Comparison of ENCODE assay signal across 10 mouse cellular contexts in the genomic region with DNA sequence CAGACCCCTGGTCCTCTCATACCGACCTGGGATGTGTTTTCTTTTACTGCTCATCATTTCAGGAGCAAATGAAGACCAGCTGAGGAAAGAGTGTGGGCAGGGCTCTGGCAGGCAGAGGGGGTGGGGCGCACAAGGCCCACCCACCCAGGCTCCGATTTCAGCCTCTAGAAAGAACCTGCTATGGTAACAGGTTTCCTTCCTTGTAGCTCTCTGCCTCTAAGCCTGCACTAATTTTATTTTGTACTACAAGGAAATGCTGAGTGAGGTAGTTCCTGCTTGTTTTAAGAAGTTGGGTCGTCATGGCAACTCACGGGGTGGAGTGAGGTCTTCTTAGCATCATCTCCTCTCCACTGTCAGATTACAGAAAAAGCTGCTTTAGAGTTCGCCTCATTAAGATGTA.
DNase-seq lines count a peak whose midpoint lies in the region; TF ChIP-seq lines count a peak whose summit lies in the region.
"Had no signal": no experiment of that assay in that cellular context is flagged by ENCODE, and none has a peak within 500 bp of the region (broad histone marks: within the 10 kb centered on the region; RNA-seq: fewer than 3 reads in every experiment).

No protein-coding gene starts in this region.

- H3K4me3 ChIP-seq in layer of hippocampus, adult 2 months, result no peak overlapping the region
- H3K4me3 ChIP-seq: heart, embryonic 13.5 days; midbrain, embryonic 12.5 days had no signal

- H3K27ac ChIP-seq in layer of hippocampus, adult 2 months, result no peak overlapping the region
- H3K27ac ChIP-seq: heart, embryonic 13.5 days; midbrain, embryonic 12.5 days had no signal

- DNase-seq in layer of hippocampus, adult 2 months (ENCODE audit: low spot score in 2 of 2), result peak; percentile 20 to 59
- DNase-seq in layer of hippocampus, adult 9-10 months (ENCODE audit: low spot score), result no peak
- DNase-seq in R1 (ENCODE audit: low read depth, low spot score) (peak; percentile 73), adipocyte (ENCODE audit: low spot score) (no peak)
- DNase-seq in frontal cortex, postnatal 10 days (ENCODE audit: low spot score in 2 of 2), result peak; percentile 51 to 75
- peak; percentile 85 to 93 for DNase-seq in right cerebral cortex, postnatal 10 days (ENCODE audit: low spot score in 2 of 2)
- DNase-seq in ovary, postnatal 36 days (ENCODE audit: low spot score), result no peak
- DNase-seq in thymus, postnatal 25 days, result no peak

- no peak for TF ChIP-seq CTCF in layer of hippocampus, adult 2 months (conservative IDR thresholded peaks at IDR 0.05)

Comparison
In these comparisons a context has a peak if more than half of its experiments do, and no peak if none do; other contexts are left out.
1. DNase-seq: peak in layer of hippocampus, adult 2 months (2 of 2), R1 (single experiment), frontal cortex, postnatal 10 days (2 of 2) and right cerebral cortex, postnatal 10 days (2 of 2); none in layer of hippocampus, adult 9-10 months (single experiment), ovary, postnatal 36 days (single experiment), thymus, postnatal 25 days (single experiment) and adipocyte (single experiment).